Mouse (Mus musculus): ENCODE measurements around the gene Tuba8. TPM values are rescaled to one million over a fixed set of nuclear protein-coding genes. Genes with fewer than 3 reads are reported as not detected.

The Tuba8 gene
- total RNA-seq, 2 experiments from 2014 or later: 183 to 207 TPM

DNA sequence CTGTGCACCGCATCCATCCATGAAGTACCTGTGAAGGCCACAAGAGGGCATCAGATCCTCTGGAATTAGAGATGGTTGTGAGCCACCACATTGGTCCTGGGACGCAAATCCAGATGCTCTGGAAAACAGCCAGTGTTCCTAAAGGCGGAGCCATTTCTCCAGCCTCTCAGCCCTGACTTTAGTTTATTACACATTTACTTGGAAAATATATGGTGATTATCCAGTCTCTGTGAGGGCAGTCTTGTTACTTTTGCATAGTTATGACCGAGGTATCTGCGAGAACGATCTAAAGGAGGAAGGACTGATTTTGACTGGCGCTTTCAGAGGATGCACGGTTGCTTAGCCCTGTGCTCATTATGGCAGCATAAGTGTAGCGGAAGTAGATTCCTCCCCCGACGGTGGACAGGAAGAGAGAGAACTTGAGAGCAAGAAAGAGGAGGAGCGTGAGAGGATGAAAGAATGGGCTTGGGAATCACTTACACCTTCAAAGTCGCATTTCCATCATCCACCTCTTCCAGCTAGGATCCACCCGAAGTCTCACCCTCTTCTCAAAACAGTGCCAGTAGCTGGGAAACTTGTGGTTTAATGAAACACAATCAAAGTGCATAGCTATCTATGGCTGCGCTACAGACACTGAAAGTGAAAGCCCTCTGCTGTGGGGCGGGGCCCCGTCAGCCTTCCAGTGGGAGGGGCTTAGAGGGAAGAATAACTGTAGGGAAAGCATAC lies 61.7 kb downstream of the Tuba8 start:
- intact Hi-C loops (cut with DNase I): loop anchor here (5.0 kb wide), 1 partner anchor 95 kb away; no protein-coding TSS in a partner anchor
- peak; percentile 51 to 65 for DNase-seq

DNA sequence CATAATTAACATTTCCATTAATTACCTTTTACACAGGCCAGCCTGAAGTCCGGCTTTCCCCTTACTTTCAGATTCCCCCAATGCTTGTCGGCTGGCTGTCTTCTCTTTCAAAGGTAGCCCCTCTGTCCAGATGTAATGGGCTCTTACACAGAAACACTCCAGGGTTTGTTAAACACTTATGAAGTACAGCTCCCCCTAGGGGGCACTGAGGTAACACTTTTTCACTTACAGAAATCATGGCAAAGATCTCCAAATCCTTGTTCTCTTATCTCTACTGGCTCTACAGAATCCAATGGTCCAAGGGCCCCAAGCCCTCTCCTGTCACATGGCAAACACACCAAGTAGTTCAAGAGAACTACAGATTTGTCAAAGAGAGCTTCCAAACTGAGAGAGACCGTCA lies 63.9 kb downstream of the Tuba8 start:
- intact Hi-C loops (cut with DNase I): loop anchor here (5.0 kb wide), 1 partner anchor 93 kb away; no protein-coding TSS in a partner anchor
- DNase-seq: no peak

Other genes with a start within 250 kb of the Tuba8 start
- gene Mical3, start 79.7 kb upstream of the Tuba8 start, total RNA-seq (2021): 10 to 100 TPM; 49.6 to 54.7 TPM
- 1 to 10 TPM; 2.2 to 2.9 TPM for gene Pex26, start 27.0 kb upstream of the Tuba8 start, total RNA-seq (2021)
- 1 to 10 TPM in 1 of 2 experiments, under 1 TPM in 1; 0.48 to 1.2 TPM for gene Usp18, start 35.2 kb downstream of the Tuba8 start, total RNA-seq (2021)
- under 1 TPM; 0.23 to 0.32 TPM for gene Slc6a13, start 89.5 kb downstream of the Tuba8 start, total RNA-seq (2021)
- under 1 TPM in 1 of 2 experiments, not detected in 1; 0.42 TPM for gene Slc6a12, start 132.4 kb downstream of the Tuba8 start, total RNA-seq (2021)